Comparison of ENCODE assay signal across 8 mouse cellular contexts in genomic region chr14:74732079-74732783, GRCm38 (mm10). TPM values are rescaled to one million over a fixed set of nuclear protein-coding genes. Genes with fewer than 3 reads are reported as not detected.
DNase-seq lines count a peak whose midpoint lies in the region; ATAC-seq and TF ChIP-seq lines count a peak whose summit lies in the region.

Esd (plus strand) TSS chr14:74732297.

- TF ChIP-seq POLR2A in brain, embryonic 14.5 days (IDR thresholded peaks at IDR 0.05; ENCODE audit: borderline replicate concordance, extremely low read depth, insufficient read depth, insufficient read length, poor library complexity, severe bottlenecking) = peak; percentile 49; the same call in 1 of the 2 replicates
- TF ChIP-seq POLR2A in liver, adult 2 months (IDR thresholded peaks at IDR 0.05; ENCODE audit: extremely low read depth, insufficient read depth, low read length) = peak; percentile 84
- peak; percentile 62 for TF ChIP-seq POLR2A in myocyte (IDR thresholded peaks at IDR 0.05; ENCODE audit: insufficient read length, low read depth)

- peak within 1 kb of the TSS; percentile 88 for H3K4me3 ChIP-seq in C2C12 (ENCODE audit: insufficient read depth, poor library complexity, severe bottlenecking)
- peak within 1 kb of the TSS; percentile 70 for H3K4me3 ChIP-seq in erythroblast, embryonic 14.5 days (replicated peaks)
- peak within 1 kb of the TSS; percentile 81 for H3K4me3 ChIP-seq in heart, embryonic 11.5 days (ENCODE audit: low read depth, low read length)
- H3K4me3 ChIP-seq in kidney, embryonic 16.5 days (ENCODE audit: low read length) = peak within 1 kb of the TSS; percentile 72
- H3K4me3 ChIP-seq in liver, adult 2 months (ENCODE audit: insufficient read depth, low read depth, low read length) = peak within 1 kb of the TSS; percentile 74
- H3K4me3 ChIP-seq in myocyte = peak within 1 kb of the TSS; percentile 64

- peaks cover 27% of the 10 kb centered on the region for H3K4me1 ChIP-seq in erythroblast, embryonic 14.5 days (ENCODE audit: control insufficient read depth)
- peaks cover 5% of the 10 kb centered on the region; the same call in 1 of the 2 replicates for H3K4me1 ChIP-seq in heart, embryonic 11.5 days (ENCODE audit: control insufficient read depth, insufficient read depth, low read length)
- H3K4me1 ChIP-seq in kidney, embryonic 16.5 days (ENCODE audit: insufficient read depth, low read length) = peaks cover 32% of the 10 kb centered on the region
- H3K4me1 ChIP-seq in liver, adult 2 months (ENCODE audit: control insufficient read depth, insufficient read depth, low read length) = peaks cover 17% of the 10 kb centered on the region; the same call in 1 of the 2 replicates

- ATAC-seq in heart, embryonic 11.5 days (replicated peaks; ENCODE audit: insufficient number of reproducible peaks, low FRiP score, low TSS enrichment) = peak; percentile 100
- ATAC-seq in kidney, embryonic 16.5 days (ENCODE audit: low FRiP score, low TSS enrichment) = peak; percentile 97

- peak within 1 kb of the TSS; percentile 65 for H3K4me2 ChIP-seq in heart, embryonic 11.5 days
- H3K4me2 ChIP-seq in kidney, embryonic 16.5 days (replicated peaks; ENCODE audit: low read depth, low read length) = peak within 1 kb of the TSS; percentile 73
- H3K4me2 ChIP-seq in myocyte (ENCODE audit: low read depth) = peak within 1 kb of the TSS; percentile 73

- no peak for TF ChIP-seq CTCF in C2C12 (IDR thresholded peaks at IDR 0.05; ENCODE audit: control insufficient read depth, insufficient read depth, insufficient read length)
- no peak for TF ChIP-seq CTCF in brain, embryonic 14.5 days (IDR thresholded peaks at IDR 0.05; ENCODE audit: borderline replicate concordance, extremely low read depth, insufficient read depth, insufficient read length)
- TF ChIP-seq CTCF in liver, adult 2 months (IDR thresholded peaks at IDR 0.05; ENCODE audit: low read depth, low read length) = 0 out of 2 replicates have a peak, but pooled peaks have one; percentile 13

- peaks cover 51% of the 10 kb centered on the region for H3K79me2 ChIP-seq in C2C12 (ENCODE audit: control insufficient read depth, insufficient read depth)
- H3K79me2 ChIP-seq in liver, adult 2 months (ENCODE audit: control insufficient read depth, insufficient read depth, low read length) = peaks cover 9% of the 10 kb centered on the region; the same call in 1 of the 2 replicates
- H3K79me2 ChIP-seq in myocyte (ENCODE audit: control insufficient read depth, insufficient read depth) = peaks cover 38% of the 10 kb centered on the region

- peaks cover 39% of the 10 kb centered on the region for H3K79me3 ChIP-seq in C2C12 (ENCODE audit: low read depth)

- WGBS in heart, embryonic 11.5 days (ENCODE audit: insufficient replicate concordance) = under 1% methylated on average over 53 of the region's 53 CpGs
- under 1% methylated on average over 53 of the region's 53 CpGs for WGBS in kidney, embryonic 16.5 days
- WGBS in liver, adult 2 months = under 1% methylated on average over 50 of the region's 53 CpGs

- H3K27me3 ChIP-seq in C2C12 (ENCODE audit: control insufficient read depth, insufficient read depth, insufficient read length) (no peaks in the 10 kb centered on the region), myocyte (ENCODE audit: control insufficient read depth, insufficient read depth, insufficient read length) (no peaks in the 10 kb centered on the region)
- no peaks in the 10 kb centered on the region for H3K27me3 ChIP-seq in erythroblast, embryonic 14.5 days (ENCODE audit: control insufficient read depth)
- no peaks in the 10 kb centered on the region for H3K27me3 ChIP-seq in heart, embryonic 11.5 days (ENCODE audit: control insufficient read depth, insufficient read depth, low read length)
- no peaks in the 10 kb centered on the region for H3K27me3 ChIP-seq in kidney, embryonic 16.5 days (ENCODE audit: insufficient read depth, low read length)
- H3K27me3 ChIP-seq in liver, adult 2 months (ENCODE audit: control insufficient read depth, insufficient read depth, low read length) = no peaks in the 10 kb centered on the region
- H3K27me3 ChIP-seq in splenic B cell, adult 2 months (ENCODE audit: control insufficient read depth, insufficient read depth, low read length, poor library complexity, severe bottlenecking) = no peaks in the 10 kb centered on the region

- H3K36me3 ChIP-seq in C2C12 (ENCODE audit: control insufficient read depth, insufficient read depth) (peaks cover 33% of the 10 kb centered on the region), myocyte (ENCODE audit: control insufficient read depth, insufficient read depth) (peaks cover 20% of the 10 kb centered on the region)
- H3K36me3 ChIP-seq in erythroblast, embryonic 14.5 days (ENCODE audit: control insufficient read depth) = peaks cover 30% of the 10 kb centered on the region
- H3K36me3 ChIP-seq in heart, embryonic 11.5 days (ENCODE audit: control insufficient read depth, insufficient read depth, low read length) = peaks cover 10% of the 10 kb centered on the region
- H3K36me3 ChIP-seq in kidney, embryonic 16.5 days (ENCODE audit: insufficient read depth, low read length) = peaks cover 18% of the 10 kb centered on the region
- peaks cover 16% of the 10 kb centered on the region for H3K36me3 ChIP-seq in liver, adult 2 months (ENCODE audit: control insufficient read depth, insufficient read depth, low read length)
- H3K36me3 ChIP-seq in splenic B cell, adult 2 months (ENCODE audit: control insufficient read depth, insufficient read depth, low read length, poor library complexity, severe bottlenecking) = peaks cover 4% of the 10 kb centered on the region

- peak within 1 kb of the TSS; percentile 61 for H3ac ChIP-seq in C2C12 (ENCODE audit: control insufficient read depth, insufficient read length, low read depth)
- peak within 1 kb of the TSS; percentile 55 for H3ac ChIP-seq in myocyte (ENCODE audit: control insufficient read depth, insufficient read length)

- H3K27ac ChIP-seq in heart, embryonic 11.5 days (ENCODE audit: low read depth, low read length) = peak within 1 kb of the TSS; percentile 87
- peak within 1 kb of the TSS; percentile 96 for H3K27ac ChIP-seq in kidney, embryonic 16.5 days (ENCODE audit: low read length)
- peak within 1 kb of the TSS; percentile 100 for H3K27ac ChIP-seq in liver, adult 2 months (replicated peaks; ENCODE audit: insufficient read depth, low read depth, low read length)

- no peaks in the 10 kb centered on the region for H3K9me3 ChIP-seq in erythroblast, embryonic 14.5 days (ENCODE audit: control insufficient read depth, low read length)
- H3K9me3 ChIP-seq in heart, embryonic 11.5 days (replicated peaks; ENCODE audit: control insufficient read depth, low read length) = no peaks in the 10 kb centered on the region
- H3K9me3 ChIP-seq in kidney, embryonic 16.5 days (ENCODE audit: low read length) = no peaks in the 10 kb centered on the region

- DNase-seq in brain, embryonic 14.5 days (ENCODE audit: low read depth) = peak; percentile 96
- DNase-seq in liver, adult 2 months (ENCODE audit: extremely low read depth, low read depth, low spot score) = peak; percentile 95
- DNase-seq in splenic B cell, adult 2 months (ENCODE audit: low read depth, low spot score) = peak; percentile 92

- peak within 1 kb of the TSS; percentile 80 for H3K9ac ChIP-seq in heart, embryonic 11.5 days (ENCODE audit: low read depth, low read length)
- peak within 1 kb of the TSS; percentile 89 for H3K9ac ChIP-seq in kidney, embryonic 16.5 days (replicated peaks; ENCODE audit: low read length)
- peak within 1 kb of the TSS; percentile 84 for H3K9ac ChIP-seq in liver, adult 2 months (ENCODE audit: low read depth, low read length)

TF ChIP-seq in C2C12, 6 proteins besides CTCF, POLR2A, EP300 and RAD21:
- TF ChIP-seq USF1 (IDR thresholded peaks at IDR 0.05; ENCODE audit: low read depth) (no peak), FOSL1 (IDR thresholded peaks at IDR 0.05; ENCODE audit: insufficient read depth, low read length, poor library complexity, severe bottlenecking) (no peak), MYOG (IDR thresholded peaks at IDR 0.05; ENCODE audit: control insufficient read depth, extremely low read depth, insufficient read length) (no peak), CEBPB (IDR thresholded peaks at IDR 0.05; ENCODE audit: low read depth) (no peak), MAX (IDR thresholded peaks at IDR 0.05) (no peak), MYOD1 (IDR thresholded peaks at IDR 0.05; ENCODE audit: control insufficient read depth, insufficient read length, low read depth) (no peak)
TF ChIP-seq in C2C12: peak in this region for 0.

TF ChIP-seq in myocyte, 11 proteins besides CTCF, POLR2A, EP300 and RAD21:
- TF ChIP-seq TCF12 (IDR thresholded peaks at IDR 0.05; ENCODE audit: insufficient read depth, poor library complexity, severe bottlenecking) (no peak), POLR2AphosphoS2 (IDR thresholded peaks at IDR 0.05; ENCODE audit: insufficient read length, low read depth) (peak; percentile 50)

RNA-seq across cellular contexts. Expression of gene Esd, which starts in this region (rescaled TPM):
- polyA plus RNA-seq in C2C12 (2012; fragmentation: generic; extraction: Trizol) (853 TPM), myocyte (2012; fragmentation: generic; extraction: Trizol) (320 TPM)
- polyA plus RNA-seq in brain, embryonic 14.5 days (2012; rRNA removed) = 122 and 144 TPM in 2 replicates
- 2.2 and 3.4 TPM in 2 replicates for polyA plus RNA-seq in erythroblast, embryonic 14.5 days (2012)
- polyA plus RNA-seq in heart, embryonic 11.5 days (2014; fragmentation: Nextera tagmentation; extraction: Ambion mirVana) = 280 and 304 TPM in 2 replicates
- 431 and 472 TPM in 2 replicates for polyA plus RNA-seq in kidney, embryonic 16.5 days (2015; fragmentation: Nextera tagmentation; extraction: Ambion mirVana)
- 327 and 396 TPM in 2 replicates for total RNA-seq in liver, adult 2 months (2014; rRNA removed)
- 119 and 143 TPM in 2 replicates for polyA plus RNA-seq in liver, adult 2 months (2012; rRNA removed)

Comparison
In these comparisons a context has a peak if more than half of its experiments do, and no peak if none do; other contexts are left out.
1. Peak in every context shown above with its lines: DNase-seq, ATAC-seq, H3K4me3 ChIP-seq and H3K27ac ChIP-seq.
2. RNA of gene Esd (polyA plus RNA-seq): 853 TPM in C2C12 (single experiment), 431 to 472 TPM in kidney, embryonic 16.5 days, 320 TPM in myocyte (single experiment), 280 to 304 TPM in heart, embryonic 11.5 days, 122 to 144 TPM in brain, embryonic 14.5 days and 119 to 143 TPM in liver, adult 2 months; 2.2 to 3.4 TPM in erythroblast, embryonic 14.5 days; every median in the first group is over 10 times any median in the second.